Mouse (Mus musculus): ENCODE results near the gene Cldn10. TPM values are rescaled to one million over a fixed set of nuclear protein-coding genes. Genes with fewer than 3 reads are reported as not detected.

Gene Cldn10
- polyA plus RNA-seq, 1 experiment, result 9.0 TPM

GRCm38 (mm10) chr14:118829331-118830095, 41.8 kb downstream of the Cldn10 start:
- no peak for DNase-seq (ENCODE audit: low spot score)

- no peak for DNase-seq (ENCODE audit: low spot score)
These were observed 43.9 kb downstream of the Cldn10 start for GRCm38 (mm10) chr14:118831597-118831996.

- DNase-seq (ENCODE audit: low spot score), result no peak
These were observed 45.5 kb downstream of the Cldn10 start for GRCm38 (mm10) chr14:118833241-118833640.

- DNase-seq (ENCODE audit: low spot score), result no peak
These were observed 46.6 kb downstream of the Cldn10 start for GRCm38 (mm10) chr14:118834313-118834712.

GRCm38 (mm10) chr14:118836145-118836544, 48.4 kb downstream of the Cldn10 start:
- no peak for DNase-seq (ENCODE audit: low spot score)

GRCm38 (mm10) chr14:118836754-118837153, 49.0 kb downstream of the Cldn10 start:
- no peak for DNase-seq (ENCODE audit: low spot score)

- no peak for DNase-seq (ENCODE audit: low spot score)
These were observed 50.9 kb downstream of the Cldn10 start for GRCm38 (mm10) chr14:118838556-118839120.

- no peak for DNase-seq (ENCODE audit: low spot score)
These were observed 51.7 kb downstream of the Cldn10 start for GRCm38 (mm10) chr14:118839416-118839815.

- DNase-seq (ENCODE audit: low spot score), result no peak
These were observed 52.3 kb downstream of the Cldn10 start for GRCm38 (mm10) chr14:118840027-118840426.

- DNase-seq (ENCODE audit: low spot score), result no peak
These were observed 54.6 kb downstream of the Cldn10 start for GRCm38 (mm10) chr14:118842353-118842752.

GRCm38 (mm10) chr14:118846834-118847233, 59.1 kb downstream of the Cldn10 start:
- DNase-seq (ENCODE audit: low spot score), result no peak

GRCm38 (mm10) chr14:118848171-118848570, 60.5 kb downstream of the Cldn10 start:
- no peak for DNase-seq (ENCODE audit: low spot score)

- no peak for DNase-seq (ENCODE audit: low spot score)
These were observed 62.4 kb downstream of the Cldn10 start for GRCm38 (mm10) chr14:118850011-118850695.

GRCm38 (mm10) chr14:118850696-118851035, 63.0 kb downstream of the Cldn10 start:
- DNase-seq (ENCODE audit: low spot score), result no peak

- DNase-seq (ENCODE audit: low spot score), result no peak
These were observed 63.9 kb downstream of the Cldn10 start for GRCm38 (mm10) chr14:118851496-118852107.

- peak; percentile 43 for DNase-seq (ENCODE audit: low spot score)
These were observed 66.8 kb downstream of the Cldn10 start for GRCm38 (mm10) chr14:118854371-118855114.

- DNase-seq (ENCODE audit: low spot score), result no peak
These were observed 67.6 kb downstream of the Cldn10 start for GRCm38 (mm10) chr14:118855141-118855800.

GRCm38 (mm10) chr14:118856563-118856962, 68.9 kb downstream of the Cldn10 start:
- DNase-seq (ENCODE audit: low spot score), result no peak

- no peak for DNase-seq (ENCODE audit: low spot score)
These were observed 70.6 kb downstream of the Cldn10 start for GRCm38 (mm10) chr14:118858318-118858717.

- DNase-seq (ENCODE audit: low spot score), result no peak
These were observed 74.5 kb downstream of the Cldn10 start for GRCm38 (mm10) chr14:118862253-118862652.

- DNase-seq (ENCODE audit: low spot score), result no peak
These were observed 77.2 kb downstream of the Cldn10 start for GRCm38 (mm10) chr14:118864905-118865304.

Measured in urinary bladder, adult 2 months (tissue).